1 mouse cellular context compared by ENCODE assay signal in the genomic region with DNA sequence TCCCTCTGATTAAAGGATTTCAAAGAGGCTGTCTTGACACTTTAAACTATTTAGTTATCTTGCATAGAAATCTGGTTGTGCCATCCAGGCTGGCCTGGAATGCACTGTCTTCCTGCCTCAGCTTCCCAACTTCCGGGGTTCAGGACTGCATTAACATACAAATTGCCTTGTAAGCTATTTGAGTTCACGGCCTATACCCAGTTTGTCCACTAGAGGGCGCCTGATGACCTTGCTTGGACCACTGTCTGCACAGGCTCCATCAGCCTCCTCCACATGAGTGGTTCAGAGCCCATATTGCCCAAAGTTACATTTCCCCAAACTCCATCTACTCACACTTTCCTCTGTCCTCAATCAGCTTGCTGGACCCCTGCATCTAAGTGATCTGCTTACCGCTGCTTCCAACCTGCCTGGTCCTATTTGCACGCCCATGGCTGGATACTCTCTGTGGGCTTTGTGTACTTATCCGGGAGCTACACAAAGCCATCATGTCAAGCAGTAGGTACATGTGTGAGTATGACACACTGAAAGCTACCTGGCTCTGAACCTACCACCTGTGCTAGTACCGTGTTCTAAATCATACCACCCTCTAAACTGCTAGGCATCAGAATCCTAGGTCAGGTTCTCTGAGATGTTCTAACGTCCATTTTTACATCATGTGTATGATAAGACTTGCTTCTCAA.
TF ChIP-seq lines count a peak whose summit lies in the region.

No protein-coding gene starts in this region.

TF ChIP-seq in CH12.LX, 34 proteins besides CTCF, POLR2A, EP300 and RAD21:
- TF ChIP-seq TCF12 (IDR thresholded peaks at IDR 0.05; ENCODE audit: low read depth, low read length) (no peak), GABPA (IDR thresholded peaks at IDR 0.05; ENCODE audit: insufficient replicate concordance, low read depth, low read length) (no peak), MEF2A (IDR thresholded peaks at IDR 0.05; ENCODE audit: borderline replicate concordance, low read depth, low read length) (peak; percentile 24; the same call in 1 of the 2 replicates), MAFK (IDR thresholded peaks at IDR 0.05; ENCODE audit: insufficient replicate concordance, low read length) (peak; percentile 99), SMC3 (IDR thresholded peaks at IDR 0.05; ENCODE audit: low read depth, low read length) (peak; percentile 96), CHD1 (IDR thresholded peaks at IDR 0.05; ENCODE audit: low read depth, low read length) (no peak), IRF4 (IDR thresholded peaks at IDR 0.05; ENCODE audit: low read depth, low read length) (peak; percentile 52; the same call in 1 of the 2 replicates), ZMIZ1 (IDR thresholded peaks at IDR 0.05; ENCODE audit: low read depth, low read length) (no peak), USF1 (IDR thresholded peaks at IDR 0.05; ENCODE audit: low read depth, low read length) (no peak), HCFC1 (IDR thresholded peaks at IDR 0.05; ENCODE audit: low read depth, low read length) (peak; percentile 43; the same call in 1 of the 2 replicates), KAT2A (IDR thresholded peaks at IDR 0.05; ENCODE audit: insufficient replicate concordance, low read length) (no peak), ETS1 (conservative IDR thresholded peaks at IDR 0.05; ENCODE audit: low read depth, low read length) (no peak), ELF1 (IDR thresholded peaks at IDR 0.05; ENCODE audit: low read depth, low read length) (peak; percentile 95), ZNF384 (IDR thresholded peaks at IDR 0.05; ENCODE audit: low read depth, low read length) (no peak), MAX (IDR thresholded peaks at IDR 0.05; ENCODE audit: low read length) (no peak), BHLHE40 (IDR thresholded peaks at IDR 0.05; ENCODE audit: low read depth, low read length) (no peak), SIN3A (IDR thresholded peaks at IDR 0.05; ENCODE audit: low read length) (no peak), ZC3H11A (IDR thresholded peaks at IDR 0.05; ENCODE audit: low read depth, low read length) (peak; percentile 79), POLR2AphosphoS2 (IDR thresholded peaks at IDR 0.05; ENCODE audit: low read depth, low read length) (no peak), MYC (IDR thresholded peaks at IDR 0.05; ENCODE audit: low read depth, low read length) (no peak)
